Mouse (Mus musculus) MEL (cell line): ENCODE data around the gene Araf. TPM values are rescaled to one million over a fixed set of nuclear protein-coding genes. Genes with fewer than 3 reads are reported as not detected.

Source experiments
- DNase-seq: peaks from one replicate; pipeline ENCODE4 v3.0.0; 2011; ENCODE audit warnings: low read depth, low spot score
- H3K27ac ChIP-seq: 2 replicates; pipeline ENCODE4 v1.5.1; 2012; ENCODE audit warnings: low read depth, mild to moderate bottlenecking, control low read depth, low read length, moderate library complexity; ENCODE audit not compliant: control insufficient read depth
- H3K27me3 ChIP-seq, 2 experiments: fragments of 150-350 bp in 1 of 2; sonication (generic) in 1 of 2; 2 replicates each; pipeline ENCODE4 v1.6.1; 2012; ENCODE audit warnings: low read length in 2 of 2, mild to moderate bottlenecking in 2 of 2, improper control_type of control experiment in 1 of 2, moderate library complexity in 1 of 2; ENCODE audit not compliant: insufficient read depth in 2 of 2, control insufficient read depth in 1 of 2
- H3K36me3 ChIP-seq, 2 experiments: 2 replicates each; pipeline ENCODE4 v1.6.1; 2012 to 2014; ENCODE audit warnings: low read length in 2 of 2, improper control_type of control experiment in 1 of 2, inconsistent platforms in 1 of 2, mild to moderate bottlenecking in 1 of 2; ENCODE audit not compliant: insufficient read depth in 2 of 2, control insufficient read depth in 1 of 2
- H3K4me1 ChIP-seq, 2 experiments: fragments of 150-350 bp in 1 of 2; sonication (generic) in 1 of 2; 2 replicates each; pipeline ENCODE4 v1.6.1; 2012; ENCODE audit warnings: low read length in 2 of 2, improper control_type of control experiment in 1 of 2, mild to moderate bottlenecking in 1 of 2; ENCODE audit not compliant: insufficient read depth in 2 of 2, control insufficient read depth in 1 of 2
- H3K4me3 ChIP-seq, 2 experiments: fragments of 150-350 bp in 1 of 2; sonication (generic) in 1 of 2; 2 replicates each; pipeline ENCODE4 v1.5.1; 2012; ENCODE audit warnings: low read depth in 2 of 2, low read length in 2 of 2, mild to moderate bottlenecking in 2 of 2, moderate library complexity in 2 of 2, control low read depth in 1 of 2, improper control_type of control experiment in 1 of 2; ENCODE audit not compliant: control insufficient read depth in 1 of 2, insufficient read depth in 1 of 2
- H3K79me2 ChIP-seq: 2 replicates; pipeline ENCODE4 v1.6.1; 2012; ENCODE audit warnings: mild to moderate bottlenecking, low read length, moderate library complexity; ENCODE audit not compliant: control insufficient read depth, poor library complexity, insufficient read depth
- H3K9ac ChIP-seq: 2 replicates; pipeline ENCODE4 v1.6.1; 2012; ENCODE audit warnings: low read depth, mild to moderate bottlenecking, control low read depth, low read length, moderate library complexity; ENCODE audit not compliant: control insufficient read depth, poor library complexity, severe bottlenecking
- H3K9me3 ChIP-seq: fragments of 150-350 bp; sonication (generic); replicated peaks from 2 replicates; pipeline ENCODE4 v1.6.1; 2012; ENCODE audit warnings: mild to moderate bottlenecking, low read length, improper control_type of control experiment, moderate library complexity; ENCODE audit not compliant: insufficient read depth
- BHLHE40 ChIP-seq: IDR thresholded peaks from 2 replicates; pipeline ENCODE4 v1.6.1; 2012; ENCODE audit warnings: low read depth, mild to moderate bottlenecking, inconsistent platforms, low read length, improper control_type of control experiment, borderline replicate concordance
- CTCF ChIP-seq, 3 experiments: IDR thresholded peaks in 2 of 3; conservative IDR thresholded peaks in 1 of 3; 2 replicates each; pipeline ENCODE4 v1.5.1; 2011 to 2012; ENCODE audit warnings: low read length in 3 of 3, low read depth in 2 of 3, mild to moderate bottlenecking in 2 of 3, improper control_type of control experiment in 1 of 3, inconsistent platforms in 1 of 3, mixed read lengths in 1 of 3, moderate library complexity in 1 of 3; ENCODE audit not compliant: control insufficient read depth in 1 of 3, insufficient read depth in 1 of 3, poor library complexity in 1 of 3, severe bottlenecking in 1 of 3
- GATA1 ChIP-seq: IDR thresholded peaks from 2 replicates; pipeline ENCODE4 v1.6.1; 2011; ENCODE audit warnings: low read depth, low read length, improper control_type of control experiment
- MEF2A ChIP-seq: IDR thresholded peaks from 2 replicates; pipeline ENCODE4 v1.6.1; 2014; ENCODE audit warnings: low read depth, mild to moderate bottlenecking, inconsistent platforms, low read length, improper control_type of control experiment; ENCODE audit not compliant: poor library complexity, insufficient replicate concordance, severe bottlenecking; ENCODE audit errors: extremely low read depth
- RAD21 ChIP-seq: IDR thresholded peaks from 2 replicates; pipeline ENCODE4 v1.6.1; 2011; ENCODE audit warnings: mild to moderate bottlenecking, low read depth, low read length, improper control_type of control experiment
- SMC3 ChIP-seq: IDR thresholded peaks from 2 replicates; pipeline ENCODE4 v1.6.1; 2011; ENCODE audit warnings: low read depth, low read length, improper control_type of control experiment
- TAL1 ChIP-seq: IDR thresholded peaks from 2 replicates; pipeline ENCODE4 v1.6.1; 2012; ENCODE audit warnings: mild to moderate bottlenecking, inconsistent platforms, low read length, moderate library complexity, mixed read lengths
- ZC3H11A ChIP-seq: IDR thresholded peaks from 2 replicates; pipeline ENCODE4 v1.6.1; 2012; ENCODE audit warnings: low read depth, mild to moderate bottlenecking, inconsistent platforms, low read length, improper control_type of control experiment
- polyA plus RNA-seq, 2 experiments: library from polyadenylated mRNA; stranded (reverse) in 1 of 2; unstranded in 1 of 2; fragments of >175 nt in 1 of 2; fragments of >200 nt in 1 of 2; gene quantifications; 2 replicates each; pipeline versions ENCODE4 v1.2.1 to v1.2.4; 2012; ENCODE audit warnings: low replicate concordance in 2 of 2, low read depth in 1 of 2; ENCODE audit not compliant: insufficient read length in 2 of 2, insufficient read depth in 1 of 2, missing spikeins in 1 of 2
- total RNA-seq: library from RNA; depleted of rRNA; stranded (reverse); fragments of 300-350 nt; gene quantifications from 2 replicates; pipeline ENCODE4 v1.2.3, GENCODE M21; 2012

Gene Araf
- total and polyA plus RNA-seq, 3 experiments = 115 to 236 (median 174) TPM

GRCm38 (mm10) chrX:20828934-20829333 is 31.3 kb downstream of the Araf start:
- Histone ChIP-seq H3K79me2 (no peaks in the 10 kb centered on the region), H3K9ac (no peak overlapping the region), H3K9me3 (no peaks in the 10 kb centered on the region), H3K4me3 (no peak overlapping the region), H3K27me3 (no peaks in the 10 kb centered on the region), H3K36me3 (no peaks in the 10 kb centered on the region), H3K27ac (no peak overlapping the region), H3K4me1 (no peaks in the 10 kb centered on the region)
- peak; percentile 45 for DNase-seq
- TF ChIP-seq ZC3H11A = peak; percentile 55
- TF ChIP-seq RAD21 = peak; percentile 82
- TF ChIP-seq SMC3 = peak; percentile 77
- TF ChIP-seq CTCF (IDR thresholded peaks at IDR 0.05 in 2 of 3, conservative IDR thresholded peaks at IDR 0.05 in 1 of 3; ENCODE audit: control insufficient read depth in 1 of 3, insufficient read depth in 1 of 3, low read depth in 2 of 3, low read length in 3 of 3, poor library complexity in 1 of 3, severe bottlenecking in 1 of 3) = peak; percentile 21 to 75 (median 42); a peak in 4 of 6 replicates
- TF ChIP-seq BHLHE40 = no peak

- Histone ChIP-seq H3K9me3 (no peaks in the 10 kb centered on the region), H3K4me1 (peaks cover 3 to 14% of the 10 kb centered on the region in 2 experiments; a peak in 3 of 4 replicates), H3K27me3 (no peaks in the 10 kb centered on the region), H3K27ac (peak overlapping the region; percentile 17; the same call in 1 of the 2 replicates), H3K36me3 (peaks cover 6 to 18% of the 10 kb centered on the region in 2 experiments; a peak in 3 of 4 replicates), H3K9ac (no peak overlapping the region), H3K4me3 (no peak overlapping the region), H3K79me2 (peaks cover 16% of the 10 kb centered on the region)
- TF ChIP-seq CTCF (IDR thresholded peaks at IDR 0.05 in 2 of 3, conservative IDR thresholded peaks at IDR 0.05 in 1 of 3; ENCODE audit: control insufficient read depth in 1 of 3, insufficient read depth in 1 of 3, low read depth in 2 of 3, low read length in 3 of 3, poor library complexity in 1 of 3, severe bottlenecking in 1 of 3) (no peak), TAL1 (no peak), GATA1 (peak; percentile 28; the same call in 1 of the 2 replicates), ZC3H11A (no peak)
- peak; percentile 52 for DNase-seq
Measured at GRCm38 (mm10) chrX:20847232-20847631, 49.6 kb downstream of the Araf start.

GRCm38 (mm10) chrX:20847816-20848215 is 50.2 kb downstream of the Araf start:
- no peak for DNase-seq
- Histone ChIP-seq H3K4me3 (peak overlapping the region; percentile 38 to 72), H3K9ac (peak overlapping the region; percentile 69), H3K36me3 (peaks cover 6 to 18% of the 10 kb centered on the region in 2 experiments; a peak in 3 of 4 replicates), H3K9me3 (no peaks in the 10 kb centered on the region), H3K27ac (peak overlapping the region; percentile 60), H3K4me1 (peaks cover 3 to 14% of the 10 kb centered on the region in 2 experiments; a peak in 3 of 4 replicates), H3K27me3 (no peaks in the 10 kb centered on the region), H3K79me2 (peaks cover 16% of the 10 kb centered on the region)
- TF ChIP-seq MEF2A = no peak
